Mouse (Mus musculus): ENCODE data around the gene Serpina3m.
A peak's percentile ranks its signal among the peaks of the same experiment; 100 is the strongest.
"Not testable (repeated sequence)": the region's sequence is repeated elsewhere in the genome, so short reads cannot be mapped to it uniquely, and the experiment has no call there.

Serpina3m gene

GRCm38 (mm10) chr12:104338226-104338625 lies at the start of gene Serpina3m, which contains the start of gene Serpina3k:
TSS of gene Serpina3m (plus strand) at chr12:104338486.
TSS of gene Serpina3k (plus strand) at chr12:104338486.
- not testable (repeated sequence) for DNase-seq (ENCODE audit: low spot score in 2 of 2)

GRCm38 (mm10) chr12:104289872-104290271 lies 48.4 kb upstream of the Serpina3m start:
- DNase-seq (ENCODE audit: low spot score in 2 of 2): no peak

- no peak for DNase-seq (ENCODE audit: low spot score in 2 of 2)
Observed at GRCm38 (mm10) chr12:104293963-104294362, 44.3 kb upstream of the Serpina3m start.

- no peak for DNase-seq (ENCODE audit: low spot score in 2 of 2)
Observed at GRCm38 (mm10) chr12:104298049-104298448, 40.2 kb upstream of the Serpina3m start.

- no peak for DNase-seq (ENCODE audit: low spot score in 2 of 2)
Observed at GRCm38 (mm10) chr12:104305991-104306390, 32.3 kb upstream of the Serpina3m start.

GRCm38 (mm10) chr12:104314253-104314652 lies 24.0 kb upstream of the Serpina3m start, which contains the start of gene Serpina3j:
TSS of gene Serpina3j (plus strand) at chr12:104314553.
- DNase-seq (ENCODE audit: low spot score in 2 of 2): no peak

- no peak for DNase-seq (ENCODE audit: low spot score in 2 of 2)
Observed at GRCm38 (mm10) chr12:104322454-104322853, 15.8 kb upstream of the Serpina3m start.

GRCm38 (mm10) chr12:104331701-104332100 lies 6.6 kb upstream of the Serpina3m start:
- DNase-seq (ENCODE audit: low spot score in 2 of 2): no peak

GRCm38 (mm10) chr12:104336873-104337272 lies 1.4 kb upstream of the Serpina3m start:
- not testable (repeated sequence) for DNase-seq (ENCODE audit: low spot score in 2 of 2)

- DNase-seq (ENCODE audit: low spot score in 2 of 2): no peak
Observed at GRCm38 (mm10) chr12:104338705-104339104, 419 bp downstream of the Serpina3m start.

- DNase-seq (ENCODE audit: low spot score in 2 of 2): not testable (repeated sequence)
Observed at GRCm38 (mm10) chr12:104342489-104342888, 4.2 kb downstream of the Serpina3m start.

- no peak for DNase-seq (ENCODE audit: low spot score in 2 of 2)
Observed at GRCm38 (mm10) chr12:104345181-104345580, 6.9 kb downstream of the Serpina3m start.

GRCm38 (mm10) chr12:104345707-104346106 lies 7.4 kb downstream of the Serpina3m start:
- no peak for DNase-seq (ENCODE audit: low spot score in 2 of 2)

GRCm38 (mm10) chr12:104347091-104347490 lies 8.8 kb downstream of the Serpina3m start:
- no peak for DNase-seq (ENCODE audit: low spot score in 2 of 2)

GRCm38 (mm10) chr12:104351812-104352211 lies 13.5 kb downstream of the Serpina3m start:
- DNase-seq (ENCODE audit: low spot score in 2 of 2): peak; percentile 6 to 23

- DNase-seq (ENCODE audit: low spot score in 2 of 2): no peak
Observed at GRCm38 (mm10) chr12:104356006-104356405, 17.7 kb downstream of the Serpina3m start.

- DNase-seq (ENCODE audit: low spot score in 2 of 2): no peak
Observed at GRCm38 (mm10) chr12:104369986-104370385, 31.7 kb downstream of the Serpina3m start.

- DNase-seq (ENCODE audit: low spot score in 2 of 2): not testable (repeated sequence)
Observed at GRCm38 (mm10) chr12:104377179-104377578, 38.9 kb downstream of the Serpina3m start.

GRCm38 (mm10) chr12:104378351-104378750 lies 40.1 kb downstream of the Serpina3m start:
- not testable (repeated sequence) for DNase-seq (ENCODE audit: low spot score in 2 of 2)

- not testable (repeated sequence) for DNase-seq (ENCODE audit: low spot score in 2 of 2)
Observed at GRCm38 (mm10) chr12:104378815-104379214, 40.5 kb downstream of the Serpina3m start.

- DNase-seq (ENCODE audit: low spot score in 2 of 2): no peak
Observed at GRCm38 (mm10) chr12:104379856-104380255, 41.6 kb downstream of the Serpina3m start.

GRCm38 (mm10) chr12:104381071-104381604 lies 42.9 kb downstream of the Serpina3m start:
- not testable (repeated sequence) for DNase-seq (ENCODE audit: low spot score in 2 of 2)

- DNase-seq (ENCODE audit: low spot score in 2 of 2): not testable (repeated sequence)
Observed at GRCm38 (mm10) chr12:104385987-104386386, 47.7 kb downstream of the Serpina3m start.

- not testable (repeated sequence) for DNase-seq (ENCODE audit: low spot score in 2 of 2)
Observed at GRCm38 (mm10) chr12:104386878-104387277, 48.6 kb downstream of the Serpina3m start.

Data from frontal cortex, postnatal 10 days (tissue).